Mouse (Mus musculus): ENCODE measurements around the gene Osbp. TPM values are rescaled to one million over a fixed set of nuclear protein-coding genes. Genes with fewer than 3 reads are reported as not detected.
A peak's percentile ranks its signal among the peaks of the same experiment; 100 is the strongest.

Gene Osbp
- polyA plus RNA-seq, 1 experiment from 2014 or later: 10.8 TPM

DNA sequence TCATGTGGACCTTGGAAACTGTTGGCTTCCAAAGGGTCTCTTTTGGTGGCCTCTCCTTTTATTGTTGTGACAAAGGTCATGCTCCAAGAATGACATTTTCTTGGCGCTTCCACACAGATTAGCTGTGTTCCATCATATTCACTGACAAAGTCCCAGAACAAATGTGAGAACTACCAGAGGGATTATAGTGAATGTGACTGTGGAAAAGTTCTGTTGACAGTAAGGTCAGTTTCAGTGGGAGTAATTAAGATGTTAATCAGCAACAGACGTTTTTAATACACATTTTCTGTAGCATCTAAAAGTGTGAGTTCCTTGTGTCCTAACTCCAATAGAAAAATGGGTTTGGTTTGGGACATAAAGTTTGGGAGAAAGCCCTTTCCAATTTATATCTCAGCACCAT, 75.5 kb downstream of the Osbp start, which contains the start of gene Olfr1423:
Olfr1423 (minus strand) TSS at position 101 of the 400 bp plus-strand sequence.
- ATAC-seq (ENCODE audit: insufficient number of reproducible peaks, insufficient read depth, low FRiP score, low read depth): no peak
- H3K4me3 ChIP-seq (ENCODE audit: control insufficient read depth in 1 of 2, insufficient read depth in 1 of 2, low read depth in 1 of 2, low read length in 2 of 2): no peak within 1 kb of the TSS
- no peaks in the 10 kb centered on the region for H3K36me3 ChIP-seq (ENCODE audit: control insufficient read depth, insufficient read depth, low read length)
- H3K27ac ChIP-seq (replicated peaks in 1 of 2; ENCODE audit: control insufficient read depth in 1 of 2, insufficient read depth in 1 of 2, low read depth in 2 of 2, low read length in 2 of 2): no peak within 1 kb of the TSS
- no peak within 1 kb of the TSS for H3K4me2 ChIP-seq (ENCODE audit: low read length)
- H3K9ac ChIP-seq (ENCODE audit: low read length): no peak within 1 kb of the TSS
- no peaks in the 10 kb centered on the region for H3K27me3 ChIP-seq (ENCODE audit: control insufficient read depth, insufficient read depth, low read length)
- WGBS: 49% methylated on average over 2 of the region's 2 CpGs
- H3K4me1 ChIP-seq (ENCODE audit: control insufficient read depth in 2 of 2, insufficient read depth in 2 of 2, low read length in 2 of 2): no peaks in the 10 kb centered on the region
- no peaks in the 10 kb centered on the region for H3K9me3 ChIP-seq (ENCODE audit: control insufficient read depth, low read length)

DNA sequence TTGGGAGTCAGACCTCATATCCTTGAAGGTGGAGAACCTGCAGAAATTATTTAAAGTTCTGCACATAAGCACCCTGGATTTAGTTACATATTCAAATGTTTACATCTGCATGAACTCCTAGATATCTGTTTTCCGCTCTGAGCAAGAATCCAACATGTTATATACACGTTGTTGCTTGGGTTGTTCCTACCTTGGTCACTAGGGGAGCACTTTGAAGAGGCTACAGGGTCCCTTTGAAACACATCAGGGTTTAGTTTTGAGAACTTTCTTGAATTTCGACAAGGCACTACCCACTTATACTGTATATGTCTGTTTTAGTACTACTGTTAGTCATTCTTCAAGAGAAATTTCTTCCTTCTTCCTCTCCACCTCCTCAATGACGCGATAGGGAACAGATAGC, 77.4 kb downstream of the Osbp start:
- Histone ChIP-seq H3K27me3 (ENCODE audit: control insufficient read depth, insufficient read depth, low read length) (no peaks in the 10 kb centered on the region), H3K9me3 (ENCODE audit: control insufficient read depth, low read length) (no peaks in the 10 kb centered on the region), H3K27ac (replicated peaks in 1 of 2; ENCODE audit: control insufficient read depth in 1 of 2, insufficient read depth in 1 of 2, low read depth in 2 of 2, low read length in 2 of 2) (no peak overlapping the region), H3K4me2 (ENCODE audit: low read length) (no peak overlapping the region), H3K36me3 (ENCODE audit: control insufficient read depth, insufficient read depth, low read length) (no peaks in the 10 kb centered on the region), H3K4me3 (ENCODE audit: control insufficient read depth in 1 of 2, insufficient read depth in 1 of 2, low read depth in 1 of 2, low read length in 2 of 2) (no peak overlapping the region), H3K9ac (ENCODE audit: low read length) (no peak overlapping the region), H3K4me1 (ENCODE audit: control insufficient read depth in 2 of 2, insufficient read depth in 2 of 2, low read length in 2 of 2) (no peaks in the 10 kb centered on the region)
- ATAC-seq (ENCODE audit: insufficient number of reproducible peaks, insufficient read depth, low FRiP score, low read depth): no peak
- 81% methylated on average over 5 of the region's 5 CpGs for WGBS

Small RNA genes lying within 50 kb of the gene (microRNA-seq; reads per million reads assigned to microRNA genes)
- 6.7 reads per million, percentile 17 among the genes with 10 or more reads in this experiment for gene Mir6994

Other genes with a start within 250 kb of the Osbp start
- not detected in 2 replicates for gene Gif, start 218.4 kb upstream of the Osbp start, polyA plus RNA-seq (2014; fragmentation: Nextera tagmentation; extraction: Ambion mirVana)
- gene Mrpl16, start 195.6 kb upstream of the Osbp start, polyA plus RNA-seq (2014; fragmentation: Nextera tagmentation; extraction: Ambion mirVana): 79.1 and 80.3 TPM in 2 replicates
- gene Stx3, start 146.5 kb upstream of the Osbp start, polyA plus RNA-seq (2014; fragmentation: Nextera tagmentation; extraction: Ambion mirVana): 5.8 and 7.0 TPM in 2 replicates
- gene Olfr1417, start 126.7 kb upstream of the Osbp start, polyA plus RNA-seq (2014; fragmentation: Nextera tagmentation; extraction: Ambion mirVana): 0.12 TPM in 1 of 2 replicates, not detected in the other
- gene Olfr1418, start 104.9 kb upstream of the Osbp start, polyA plus RNA-seq (2014; fragmentation: Nextera tagmentation; extraction: Ambion mirVana): not detected in 2 replicates
- gene Olfr1419, start 90.8 kb upstream of the Osbp start, polyA plus RNA-seq (2014; fragmentation: Nextera tagmentation; extraction: Ambion mirVana): not detected in 2 replicates
- gene Olfr1420, start 79.4 kb upstream of the Osbp start, polyA plus RNA-seq (2014; fragmentation: Nextera tagmentation; extraction: Ambion mirVana): 0.07 and 0.27 TPM in 2 replicates
- gene Patl1, start 53.5 kb upstream of the Osbp start, polyA plus RNA-seq (2014; fragmentation: Nextera tagmentation; extraction: Ambion mirVana): 19.0 and 21.2 TPM in 2 replicates
- not detected in 2 replicates for gene Olfr1423, start 75.4 kb downstream of the Osbp start, polyA plus RNA-seq (2014; fragmentation: Nextera tagmentation; extraction: Ambion mirVana)
- gene Olfr1424, start 96.7 kb downstream of the Osbp start, polyA plus RNA-seq (2014; fragmentation: Nextera tagmentation; extraction: Ambion mirVana): not detected in 2 replicates
- gene Olfr1425, start 111.8 kb downstream of the Osbp start, polyA plus RNA-seq (2014; fragmentation: Nextera tagmentation; extraction: Ambion mirVana): not detected in 2 replicates
- not detected in 2 replicates for gene Olfr1426, start 126.1 kb downstream of the Osbp start, polyA plus RNA-seq (2014; fragmentation: Nextera tagmentation; extraction: Ambion mirVana)
- not detected in 2 replicates for gene Olfr1427, start 137.4 kb downstream of the Osbp start, polyA plus RNA-seq (2014; fragmentation: Nextera tagmentation; extraction: Ambion mirVana)
- not detected in 2 replicates for gene Olfr1428, start 150.0 kb downstream of the Osbp start, polyA plus RNA-seq (2014; fragmentation: Nextera tagmentation; extraction: Ambion mirVana)
- not detected in 2 replicates for gene Olfr76, start 157.3 kb downstream of the Osbp start, polyA plus RNA-seq (2014; fragmentation: Nextera tagmentation; extraction: Ambion mirVana)
- not detected in 2 replicates for gene Olfr1555-ps1, start 204.2 kb downstream of the Osbp start, polyA plus RNA-seq (2014; fragmentation: Nextera tagmentation; extraction: Ambion mirVana)
- not detected in 2 replicates for gene Olfr1431, start 234.7 kb downstream of the Osbp start, polyA plus RNA-seq (2014; fragmentation: Nextera tagmentation; extraction: Ambion mirVana)